Mouse (Mus musculus): Measurements from ENCODE around the gene Il1rl2.

- TF ChIP-seq POLR2A (IDR thresholded peaks at IDR 0.05; ENCODE audit: control insufficient read depth, low read depth, low read length) = no peak
- TF ChIP-seq CTCF (IDR thresholded peaks at IDR 0.05; ENCODE audit: control insufficient read depth, insufficient read depth, insufficient replicate concordance, low read depth, low read length) = no peak
These were observed 31.6 kb downstream of the Il1rl2 start for GRCm38 (mm10) chr1:40355904-40356521.
